Mouse (Mus musculus) right cerebral cortex, postnatal 14 days (tissue): Measurements from ENCODE around the gene Adamtsl3.

ENCODE experiments used
- DNase-seq: peaks from one replicate; pipeline ENCODE4 v3.0.0; 2022

Gene Adamtsl3

GRCm38 (mm10) chr7:82531376-82531775 lies 195.9 kb downstream of the Adamtsl3 start:
- no peak for DNase-seq

GRCm38 (mm10) chr7:82533188-82533587 lies 197.7 kb downstream of the Adamtsl3 start:
- DNase-seq = no peak

- DNase-seq = no peak
Measured at GRCm38 (mm10) chr7:82533747-82534504, 198.4 kb downstream of the Adamtsl3 start.

- DNase-seq = no peak
Measured at GRCm38 (mm10) chr7:82544390-82544919, 209.0 kb downstream of the Adamtsl3 start.

GRCm38 (mm10) chr7:82552005-82552404 lies 216.5 kb downstream of the Adamtsl3 start:
- DNase-seq = no peak

GRCm38 (mm10) chr7:82555803-82556202 lies 220.3 kb downstream of the Adamtsl3 start:
- no peak for DNase-seq

GRCm38 (mm10) chr7:82556417-82556816 lies 220.9 kb downstream of the Adamtsl3 start:
- DNase-seq = no peak

GRCm38 (mm10) chr7:82557111-82557510 lies 221.6 kb downstream of the Adamtsl3 start:
- DNase-seq = no peak

GRCm38 (mm10) chr7:82566688-82567087 lies 231.2 kb downstream of the Adamtsl3 start:
- DNase-seq = no peak

- no peak for DNase-seq
Measured at GRCm38 (mm10) chr7:82567811-82568210, 232.3 kb downstream of the Adamtsl3 start.

- DNase-seq = no peak
Measured at GRCm38 (mm10) chr7:82572981-82573380, 237.5 kb downstream of the Adamtsl3 start.

GRCm38 (mm10) chr7:82580007-82580406 lies 244.5 kb downstream of the Adamtsl3 start:
- no peak for DNase-seq

GRCm38 (mm10) chr7:82581802-82582201 lies 246.3 kb downstream of the Adamtsl3 start:
- no peak for DNase-seq

- DNase-seq = no peak
Measured at GRCm38 (mm10) chr7:82582534-82582933, 247.0 kb downstream of the Adamtsl3 start.

- no peak for DNase-seq
Measured at GRCm38 (mm10) chr7:82590931-82591330, 255.4 kb downstream of the Adamtsl3 start.

GRCm38 (mm10) chr7:82602008-82602407 lies 266.5 kb downstream of the Adamtsl3 start:
- DNase-seq = no peak

GRCm38 (mm10) chr7:82605425-82605824 lies 269.9 kb downstream of the Adamtsl3 start:
- DNase-seq = no peak

- DNase-seq = peak; percentile 14
Measured at GRCm38 (mm10) chr7:82609629-82610028, 274.1 kb downstream of the Adamtsl3 start.

GRCm38 (mm10) chr7:82625342-82625741 lies 289.8 kb downstream of the Adamtsl3 start:
- DNase-seq = no peak

GRCm38 (mm10) chr7:82647183-82647582 lies 311.7 kb downstream of the Adamtsl3 start:
- no peak for DNase-seq

GRCm38 (mm10) chr7:82647909-82648308 lies 312.4 kb downstream of the Adamtsl3 start:
- DNase-seq = no peak

GRCm38 (mm10) chr7:82648353-82649080 lies 313.0 kb downstream of the Adamtsl3 start, which contains the start of the genes Saxo2 and Efl1:
Saxo2 (minus strand) TSS chr7:82648528.
Efl1 (plus strand) TSS chr7:82648614.
- DNase-seq = peak; percentile 98

- DNase-seq = no peak
Measured at GRCm38 (mm10) chr7:82649081-82649445, 313.6 kb downstream of the Adamtsl3 start.
